ENCODE assay signal across 13 mouse cellular contexts in the genomic region with DNA sequence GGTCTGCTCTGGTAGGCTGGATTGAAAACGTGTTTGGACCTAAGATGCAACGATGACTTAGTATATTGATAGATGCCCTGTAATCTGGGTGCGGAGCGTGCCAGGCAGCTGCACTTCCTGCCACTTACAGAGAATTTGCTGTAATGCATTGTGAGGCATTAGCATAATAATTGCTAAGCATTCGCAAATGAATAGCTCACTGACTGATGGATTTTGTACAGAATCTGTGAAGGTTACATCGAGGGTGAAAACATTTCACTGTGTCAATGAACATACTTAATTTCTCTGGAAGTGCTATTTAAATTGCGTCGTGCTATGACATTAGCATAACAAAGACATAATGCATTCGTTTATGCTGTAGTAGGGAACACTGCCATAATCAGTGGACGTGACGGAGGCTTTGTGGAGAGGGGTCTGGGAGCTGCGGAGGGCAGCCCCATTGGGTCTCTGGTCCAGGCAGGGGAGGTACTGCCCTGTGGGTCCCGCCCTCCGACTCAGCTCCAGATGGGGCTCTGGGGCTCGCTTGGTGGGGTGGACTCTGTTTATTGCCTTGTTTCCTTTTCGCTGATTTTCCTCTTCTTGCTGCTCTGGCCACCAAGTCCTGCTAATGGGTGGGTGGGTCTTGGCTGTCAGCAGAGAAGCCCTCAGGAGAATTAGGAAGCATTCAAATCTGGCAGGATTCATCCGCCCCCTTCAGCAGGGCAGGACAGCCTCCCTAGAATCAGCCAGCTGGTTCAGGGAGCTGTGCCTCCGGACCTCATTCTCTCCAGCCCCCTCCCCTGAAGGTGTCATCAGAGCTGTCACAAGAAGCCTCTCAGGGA. TPM values are rescaled to one million over a fixed set of nuclear protein-coding genes. Genes with fewer than 3 reads are reported as not detected.
DNase-seq lines count a peak whose midpoint lies in the region; ATAC-seq and TF ChIP-seq lines count a peak whose summit lies in the region.
"Had no signal": no experiment of that assay in that cellular context is flagged by ENCODE, and none has a peak within 500 bp of the region (broad histone marks: within the 10 kb centered on the region; RNA-seq: fewer than 3 reads in every experiment).

No protein-coding gene starts in this region.

- no peak overlapping the region for H3K4me2 ChIP-seq in embryonic facial prominence, embryonic 11.5 days (ENCODE audit: low read depth, low read length)
- peak overlapping the region; percentile 22; the same call in 1 of the 2 replicates for H3K4me2 ChIP-seq in hindbrain, embryonic 13.5 days
- H3K4me2 ChIP-seq: embryonic facial prominence, embryonic 13.5 days; liver, embryonic 13.5 days had no signal

- DNase-seq in ES-CJ7 (ENCODE audit: low read depth, low spot score), result peak; percentile 45
- peak; percentile 19 for DNase-seq in embryonic facial prominence, embryonic 11.5 days (ENCODE audit: low spot score)
- peak; percentile 34 for DNase-seq in neural tube, embryonic 10.5 days (ENCODE audit: extremely low spot score, low spot score)
- DNase-seq in thymus, adult 2 months, result no peak
- DNase-seq in urinary bladder, postnatal 4 days (ENCODE audit: low spot score in 2 of 2), result no peak
- DNase-seq in urinary bladder, adult 18-20 months (ENCODE audit: low spot score in 2 of 2), result no peak
- no peak for DNase-seq in ovary, postnatal 36 days (ENCODE audit: low spot score)
- DNase-seq: gastrocnemius, postnatal 14 days; liver, embryonic 13.5 days had no signal

- no peak for TF ChIP-seq CTCF in thymus, adult 2 months (IDR thresholded peaks at IDR 0.05; ENCODE audit: borderline replicate concordance, control insufficient read depth, extremely low read depth, insufficient read depth, low read length, poor library complexity)

- TF ChIP-seq POLR2A in thymus, adult 2 months (IDR thresholded peaks at IDR 0.05; ENCODE audit: control insufficient read depth, extremely low read depth, insufficient read depth, low read length, poor library complexity), result no peak

- no peak overlapping the region for H3K9ac ChIP-seq in embryonic facial prominence, embryonic 11.5 days (replicated peaks; ENCODE audit: low read length)
- H3K9ac ChIP-seq in hindbrain, embryonic 13.5 days, result no peak overlapping the region
- H3K9ac ChIP-seq: embryonic facial prominence, embryonic 13.5 days; liver, embryonic 13.5 days had no signal

- H3K9me3 ChIP-seq in embryonic facial prominence, embryonic 11.5 days (replicated peaks; ENCODE audit: control insufficient read depth, low read length), result no peaks in the 10 kb centered on the region
- no peaks in the 10 kb centered on the region for H3K9me3 ChIP-seq in hindbrain, embryonic 13.5 days
- H3K9me3 ChIP-seq: embryonic facial prominence, embryonic 13.5 days; liver, embryonic 13.5 days had no signal

- 31% methylated on average over 18 of the region's 18 CpGs for WGBS in embryonic facial prominence, embryonic 11.5 days
- WGBS in hindbrain, embryonic 13.5 days, result 9% methylated on average over 18 of the region's 18 CpGs
- WGBS in thymus, adult 2 months, result 36% methylated on average over 18 of the region's 18 CpGs

- H3K4me1 ChIP-seq in embryonic facial prominence, embryonic 11.5 days (ENCODE audit: control insufficient read depth, insufficient read depth, low read length), result no peaks in the 10 kb centered on the region
- peaks cover 33% of the 10 kb centered on the region for H3K4me1 ChIP-seq in hindbrain, embryonic 13.5 days (replicated peaks)
- no peaks in the 10 kb centered on the region for H3K4me1 ChIP-seq in thymus, adult 2 months (replicated peaks; ENCODE audit: control insufficient read depth, insufficient read depth, low read length)
- H3K4me1 ChIP-seq: liver, embryonic 13.5 days had no signal

- no peaks in the 10 kb centered on the region for H3K36me3 ChIP-seq in embryonic facial prominence, embryonic 11.5 days (replicated peaks; ENCODE audit: control insufficient read depth, insufficient read depth, low read depth, low read length)
- H3K36me3 ChIP-seq in hindbrain, embryonic 13.5 days, result no peaks in the 10 kb centered on the region
- no peaks in the 10 kb centered on the region for H3K36me3 ChIP-seq in thymus, adult 2 months (ENCODE audit: control insufficient read depth, insufficient read depth, low read length)
- H3K36me3 ChIP-seq: embryonic facial prominence, embryonic 13.5 days; liver, embryonic 13.5 days had no signal

- ATAC-seq in embryonic facial prominence, embryonic 11.5 days (replicated peaks; ENCODE audit: insufficient number of reproducible peaks, low FRiP score, low TSS enrichment, low read depth), result peak; percentile 88
- ATAC-seq in hindbrain, embryonic 13.5 days (ENCODE audit: low FRiP score), result peak; percentile 89

- H3K27ac ChIP-seq in embryonic facial prominence, embryonic 11.5 days (replicated peaks; ENCODE audit: low read depth, low read length), result no peak overlapping the region
- peak overlapping the region; percentile 87 for H3K27ac ChIP-seq in hindbrain, embryonic 13.5 days
- H3K27ac ChIP-seq in thymus, adult 2 months (ENCODE audit: control insufficient read depth, insufficient read depth, low read length), result no peak overlapping the region
- H3K27ac ChIP-seq: embryonic facial prominence, embryonic 13.5 days; kidney, postnatal 0 days; liver, embryonic 13.5 days; macrophage had no signal

- H3K27me3 ChIP-seq in embryonic facial prominence, embryonic 11.5 days (ENCODE audit: control insufficient read depth, insufficient read depth, low read length), result no peaks in the 10 kb centered on the region
- H3K27me3 ChIP-seq in hindbrain, embryonic 13.5 days, result peaks cover 50% of the 10 kb centered on the region
- no peaks in the 10 kb centered on the region for H3K27me3 ChIP-seq in thymus, adult 2 months (ENCODE audit: control insufficient read depth, insufficient read depth, low read length)
- H3K27me3 ChIP-seq: liver, embryonic 13.5 days had no signal

- H3K4me3 ChIP-seq in embryonic facial prominence, embryonic 11.5 days (ENCODE audit: low read depth, low read length), result no peak overlapping the region
- no peak overlapping the region for H3K4me3 ChIP-seq in hindbrain, embryonic 13.5 days
- no peak overlapping the region for H3K4me3 ChIP-seq in thymus, adult 2 months (ENCODE audit: control insufficient read depth, insufficient read depth, low read length)
- H3K4me3 ChIP-seq: embryonic facial prominence, embryonic 13.5 days; liver, embryonic 13.5 days had no signal

RNA-seq across cellular contexts. Expression of a gene that starts 54.7 kb away (rescaled TPM):
- polyA plus RNA-seq in embryonic facial prominence, embryonic 11.5 days (2014; fragmentation: Nextera tagmentation; extraction: Ambion mirVana), result 0.15 and 0.45 TPM in 2 replicates
- polyA plus RNA-seq in hindbrain, embryonic 13.5 days (2015; fragmentation: Nextera tagmentation; extraction: Ambion mirVana), result 3.9 and 4.1 TPM in 2 replicates
- 0.13 and 0.18 TPM in 2 replicates for polyA plus RNA-seq in thymus, adult 2 months (2012; rRNA removed)
- polyA plus RNA-seq: macrophage had no signal

Comparison
In these comparisons a context has a peak if more than half of its experiments do, and no peak if none do; other contexts are left out.
1. DNase-seq: peak in ES-CJ7 (single experiment), embryonic facial prominence, embryonic 11.5 days (single experiment) and neural tube, embryonic 10.5 days (single experiment); none in thymus, adult 2 months (single experiment), urinary bladder, postnatal 4 days (0 of 2), urinary bladder, adult 18-20 months (0 of 2) and ovary, postnatal 36 days (single experiment).